Mouse (Mus musculus): Measurements from ENCODE around the gene Prkcb.

Gene Prkcb

DNA sequence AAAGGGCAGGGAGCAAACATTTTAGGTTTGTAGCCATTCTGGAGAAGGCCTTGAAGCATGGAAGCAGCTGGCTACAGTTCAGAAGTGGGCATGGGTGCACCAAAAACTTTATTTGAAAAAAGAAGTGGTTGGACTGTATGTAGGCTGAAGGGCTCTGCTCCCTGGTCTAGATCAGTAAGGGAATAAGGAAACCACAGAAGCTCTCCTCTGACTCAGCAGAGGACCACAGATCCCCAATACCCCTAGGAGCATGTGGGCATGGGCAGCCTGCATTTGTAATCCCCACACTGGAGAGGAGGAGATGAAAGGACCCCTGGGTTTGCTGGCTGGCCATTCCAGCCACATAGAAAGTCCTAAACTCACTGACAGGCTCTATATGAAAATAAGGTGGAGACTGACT, 88.3 kb downstream of the Prkcb start:
- no peak for DNase-seq

DNA sequence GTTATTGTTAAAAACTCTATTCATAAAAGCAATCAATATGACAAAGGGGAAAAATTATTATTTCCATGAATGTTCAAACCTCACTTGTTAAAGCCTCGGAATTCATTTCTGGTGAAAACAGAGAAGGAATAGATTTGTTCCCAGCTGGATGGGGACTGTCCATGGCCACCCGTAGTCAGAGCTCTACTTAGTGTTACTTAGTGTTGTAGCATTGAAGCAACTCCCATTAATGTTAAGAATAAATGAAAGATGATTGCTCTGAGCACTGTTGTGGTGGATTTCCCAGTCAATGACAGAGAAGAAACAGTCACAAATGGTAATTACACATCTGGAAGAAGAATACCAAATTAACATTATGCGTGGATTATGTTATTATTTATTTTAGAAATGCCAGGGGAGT, 89.4 kb downstream of the Prkcb start:
- DNase-seq: no peak

- DNase-seq: peak; percentile 59
These were observed 89.9 kb downstream of the Prkcb start for GRCm38 (mm10) chr7:122378473-122378872.

GRCm38 (mm10) chr7:122379292-122379691, 90.7 kb downstream of the Prkcb start:
- no peak for DNase-seq

DNA sequence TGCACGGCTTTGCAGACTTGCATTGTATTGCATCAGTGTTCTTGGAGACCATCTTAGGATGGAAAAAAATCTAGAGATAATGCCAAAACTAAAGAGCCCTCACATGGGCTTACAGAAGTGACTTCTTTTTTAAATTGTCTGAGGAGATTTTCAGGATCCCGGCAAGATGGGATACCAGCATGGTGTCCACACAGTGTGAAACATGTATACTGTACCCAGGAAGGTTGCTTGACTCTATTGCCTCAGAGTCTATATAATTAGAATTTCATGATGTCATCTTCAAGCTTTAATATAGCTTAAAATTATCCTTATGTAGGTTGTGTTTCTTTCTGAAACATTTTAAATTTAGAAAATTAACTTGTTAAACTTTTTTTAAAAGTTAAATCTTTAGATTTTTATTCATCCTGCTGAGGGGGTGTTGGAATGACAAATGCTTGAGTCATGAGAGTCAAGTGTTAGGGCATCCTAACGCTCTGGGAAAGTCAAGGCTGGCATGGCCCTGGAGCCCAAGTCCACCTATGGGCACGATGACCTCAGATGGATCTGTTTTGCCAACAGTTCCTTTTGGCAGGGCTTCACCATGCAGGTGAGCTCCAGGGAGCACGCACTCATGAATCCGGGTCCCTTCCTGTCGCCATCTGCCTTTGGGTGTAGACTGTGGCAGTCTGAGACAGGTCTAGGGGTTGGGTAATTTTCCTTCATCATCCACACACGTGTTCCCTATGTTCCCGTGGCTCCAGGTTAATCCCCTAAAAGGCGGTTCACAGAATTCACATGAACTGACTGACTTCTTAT, 92.0 kb downstream of the Prkcb start:
- peak; percentile 88 for DNase-seq

DNA sequence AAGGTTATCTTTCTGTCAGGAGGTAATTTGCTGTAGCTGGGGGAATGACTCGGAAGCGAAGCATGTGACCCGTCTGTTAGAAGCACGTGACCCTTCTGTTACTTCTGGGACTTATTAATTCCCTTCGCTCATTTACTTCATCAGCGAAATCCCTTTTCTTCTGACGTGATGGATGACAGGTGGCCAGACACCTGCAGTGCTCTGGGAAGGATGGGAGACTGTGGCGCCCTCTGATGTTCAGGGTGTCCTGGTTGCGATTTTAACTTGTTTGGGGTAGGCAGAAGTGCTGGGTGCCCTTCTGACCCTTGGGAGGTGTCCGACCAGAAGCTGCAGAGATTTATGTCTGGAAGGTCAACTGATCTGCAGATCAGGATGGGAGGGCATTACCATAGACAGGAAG, 93.0 kb downstream of the Prkcb start:
- DNase-seq: peak; percentile 62

- DNase-seq: no peak
These were observed 94.7 kb downstream of the Prkcb start for GRCm38 (mm10) chr7:122383260-122383659.

GRCm38 (mm10) chr7:122384891-122385290, 96.3 kb downstream of the Prkcb start:
- no peak for DNase-seq

GRCm38 (mm10) chr7:122386567-122386966, 98.0 kb downstream of the Prkcb start:
- no peak for DNase-seq

DNA sequence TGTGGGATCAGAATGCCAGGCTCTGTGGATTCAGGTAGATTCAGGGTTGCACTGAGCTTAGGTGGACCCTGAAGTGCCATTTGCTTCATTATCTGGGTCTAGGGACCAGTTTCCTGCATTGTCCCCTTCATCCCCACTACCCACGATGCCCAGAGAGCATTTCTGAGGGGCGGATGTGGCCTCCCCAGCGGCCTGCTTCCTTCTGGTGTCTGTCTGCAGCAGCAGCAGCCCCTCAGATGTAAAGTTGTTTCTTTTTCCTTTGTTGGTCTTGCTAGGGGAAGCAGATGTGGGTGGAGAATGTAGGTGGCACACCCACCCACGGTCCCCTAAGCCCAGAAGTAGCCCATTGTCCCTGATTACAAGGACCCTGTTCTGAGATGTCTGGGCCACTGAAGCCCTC, 99.3 kb downstream of the Prkcb start:
- DNase-seq: no peak

- no peak for DNase-seq
These were observed 100.3 kb downstream of the Prkcb start for GRCm38 (mm10) chr7:122388858-122389257.

- no peak for DNase-seq
These were observed 101.1 kb downstream of the Prkcb start for GRCm38 (mm10) chr7:122389633-122390032.

GRCm38 (mm10) chr7:122390200-122390599, 101.6 kb downstream of the Prkcb start:
- no peak for DNase-seq

- DNase-seq: no peak
These were observed 102.1 kb downstream of the Prkcb start for GRCm38 (mm10) chr7:122390683-122391082.

DNA sequence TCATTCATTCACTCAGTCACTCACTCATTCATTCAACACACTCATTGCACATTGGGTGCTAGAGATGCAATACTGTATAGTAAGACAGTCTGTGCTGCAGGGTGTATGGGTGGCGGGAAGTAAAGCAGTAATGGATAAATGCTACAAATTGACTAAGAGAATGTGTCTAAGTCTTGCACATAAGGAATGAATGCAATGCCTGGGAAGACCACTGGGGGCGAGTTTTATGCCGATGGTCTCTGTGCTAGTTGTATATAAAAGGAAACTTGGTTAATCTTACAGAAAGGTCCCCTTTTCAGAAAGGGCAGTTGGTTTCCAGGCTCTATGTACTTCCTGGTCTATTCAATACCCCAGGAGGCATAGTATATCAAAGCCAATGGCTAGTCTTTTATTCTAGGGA, 102.8 kb downstream of the Prkcb start:
- DNase-seq: no peak

GRCm38 (mm10) chr7:122393964-122394363, 105.4 kb downstream of the Prkcb start:
- DNase-seq: no peak

DNA sequence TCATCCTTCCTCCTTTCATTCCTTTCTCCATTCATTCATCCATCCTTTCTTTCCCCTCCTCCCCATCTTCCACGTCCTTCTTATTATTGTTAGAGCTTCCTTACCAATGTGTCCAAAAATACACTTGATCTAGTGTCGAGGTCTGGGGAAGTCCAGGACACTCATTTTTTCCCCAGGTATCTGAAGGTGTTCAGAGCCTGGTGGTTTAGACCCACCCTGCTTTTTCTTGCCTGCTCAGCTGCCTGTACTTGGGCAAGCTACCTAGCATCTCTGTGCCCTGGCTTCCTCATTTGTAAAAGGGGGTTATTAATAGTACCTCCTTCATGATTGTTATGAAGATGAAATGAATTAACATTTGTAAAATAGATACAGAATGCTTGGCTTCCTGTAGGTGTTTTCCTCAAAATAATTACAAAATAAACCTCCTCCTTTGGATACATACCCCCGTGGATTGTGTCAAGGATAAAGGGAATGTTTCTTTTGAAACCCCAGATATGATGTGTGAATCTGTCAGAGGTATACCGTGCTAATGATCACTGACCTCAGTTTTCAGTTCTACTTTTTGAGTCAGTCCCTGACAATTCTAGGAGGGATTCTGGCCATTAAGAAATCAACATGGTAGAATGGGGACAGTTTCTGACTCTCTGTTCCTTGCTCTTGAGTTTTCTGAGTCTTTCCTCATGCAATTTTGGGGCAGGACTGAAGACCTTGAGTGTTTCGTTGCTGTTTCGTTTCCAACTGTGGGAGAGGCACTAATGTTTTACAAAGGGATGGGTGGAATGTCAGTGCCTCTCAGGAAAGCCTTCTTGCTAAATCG, 106.8 kb downstream of the Prkcb start:
- DNase-seq: no peak

GRCm38 (mm10) chr7:122395976-122396315, 107.4 kb downstream of the Prkcb start:
- DNase-seq: no peak

DNA sequence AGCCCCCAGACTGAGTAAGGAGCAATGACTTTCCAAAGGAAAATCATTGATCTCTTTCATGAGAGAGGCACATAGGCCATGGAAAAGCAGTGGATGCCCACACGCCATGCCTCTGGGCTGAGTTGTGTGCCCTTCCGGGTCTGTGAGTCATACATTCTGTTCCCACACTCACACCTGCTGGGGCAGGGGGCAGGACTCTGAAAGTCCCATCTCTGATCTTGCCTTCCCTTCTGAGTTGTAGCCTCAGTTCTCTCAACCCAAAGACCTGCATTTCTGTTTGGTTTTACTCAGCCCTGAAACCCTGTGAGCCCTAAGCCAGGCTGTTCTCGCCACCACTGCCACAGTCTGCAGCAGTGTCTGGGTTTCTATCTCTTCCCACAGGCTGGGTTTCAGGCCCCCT, 109.1 kb downstream of the Prkcb start:
- no peak for DNase-seq

GRCm38 (mm10) chr7:122402041-122402440, 113.5 kb downstream of the Prkcb start:
- no peak for DNase-seq

- DNase-seq: peak; percentile 59
These were observed 114.8 kb downstream of the Prkcb start for GRCm38 (mm10) chr7:122403343-122403742.

DNA sequence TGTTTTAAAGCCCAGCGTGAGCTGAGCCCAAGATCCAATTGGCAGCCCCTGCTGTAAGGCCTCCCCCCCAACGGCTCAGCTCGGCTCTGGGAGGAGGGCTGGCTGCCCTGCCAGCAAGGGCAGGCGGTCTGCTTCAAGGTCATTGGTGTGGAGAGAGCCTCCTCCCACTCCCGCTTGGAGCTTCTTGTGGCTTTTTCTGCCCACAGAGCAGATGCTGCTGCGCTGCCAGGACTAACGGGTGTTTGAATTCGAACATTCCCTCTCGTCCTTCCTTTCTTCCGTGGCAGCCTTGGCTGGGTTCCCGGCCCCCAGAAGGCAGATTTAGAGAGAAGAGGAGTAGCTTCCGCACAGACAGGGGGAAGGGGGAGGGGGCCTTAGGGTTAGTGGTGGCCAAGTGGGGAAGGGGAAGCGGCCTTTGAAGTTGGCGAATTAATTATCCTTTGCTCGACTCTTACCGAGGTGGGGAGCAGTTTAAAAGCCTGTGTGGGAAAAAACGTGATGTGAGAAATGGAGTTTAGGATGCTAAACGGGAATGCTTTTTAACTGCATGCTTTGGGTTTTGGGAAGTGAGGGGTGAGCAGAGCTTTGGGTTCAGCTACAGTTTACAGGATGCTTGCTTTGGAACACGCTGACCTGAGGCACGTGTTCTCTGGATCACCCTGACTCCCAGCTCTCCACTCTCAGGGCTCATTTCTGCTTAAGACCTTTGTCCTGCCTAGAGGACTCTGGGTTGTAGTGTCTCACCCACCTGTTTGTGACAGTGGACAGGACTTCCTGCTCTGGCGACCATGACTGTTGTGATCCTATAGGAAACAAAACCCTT, 116.2 kb downstream of the Prkcb start:
- peak; percentile 90 for DNase-seq

DNA sequence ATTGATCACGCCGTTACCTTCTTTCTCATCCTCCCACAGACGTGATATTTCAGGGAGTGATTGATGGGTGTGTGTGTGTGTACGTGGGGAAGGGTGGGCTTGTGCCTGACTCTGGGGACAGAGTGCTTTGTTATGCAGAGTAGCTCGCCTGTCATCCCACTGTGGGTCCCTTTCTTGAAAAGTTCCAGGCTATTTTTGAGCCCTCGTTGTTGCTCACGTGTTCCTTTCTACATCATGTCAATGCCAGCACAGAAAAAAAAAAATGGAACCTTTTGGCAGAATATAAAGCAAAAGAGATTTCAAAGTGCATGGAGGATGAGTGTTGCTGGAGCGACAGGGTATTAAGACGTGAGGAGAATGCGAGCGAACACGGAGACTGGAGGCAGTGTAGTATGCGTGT, 118.1 kb downstream of the Prkcb start:
- DNase-seq: no peak

All from cerebellum, adult 9-11 months (tissue).